Mouse (Mus musculus): ENCODE results near the gene Rasgef1b. TPM values are rescaled to one million over a fixed set of nuclear protein-coding genes. Genes with fewer than 3 reads are reported as not detected.

The Rasgef1b gene
- polyA plus RNA-seq, 1 experiment from 2014 or later = 81.3 TPM

GRCm38 (mm10) chr5:99562096-99562495, 166.8 kb downstream of the Rasgef1b start:
- ATAC-seq = no peak
- WGBS = 91% methylated on average over 6 of the region's 6 CpGs
- Histone ChIP-seq H3K36me3 (ENCODE audit: poor library complexity, severe bottlenecking) (no peaks in the 10 kb centered on the region), H3K9me3 (replicated peaks) (no peaks in the 10 kb centered on the region), H3K9ac (no peak overlapping the region), H3K4me2 (no peak overlapping the region), H3K4me1 (peaks cover 23% of the 10 kb centered on the region), H3K4me3 (no peak overlapping the region), H3K27me3 (peaks cover 52% of the 10 kb centered on the region), H3K27ac (no peak overlapping the region)

GRCm38 (mm10) chr5:99559814-99560213, 169.1 kb downstream of the Rasgef1b start:
- H3K27ac ChIP-seq = no peak overlapping the region
- H3K4me1 ChIP-seq = peaks cover 19% of the 10 kb centered on the region
- H3K27me3 ChIP-seq = peaks cover 66% of the 10 kb centered on the region
- no peaks in the 10 kb centered on the region for H3K9me3 ChIP-seq (replicated peaks)
- no peak overlapping the region for H3K9ac ChIP-seq
- no peak for ATAC-seq
- WGBS = 8% methylated on average over 3 of the region's 3 CpGs
- H3K4me2 ChIP-seq = no peak overlapping the region
- no peaks in the 10 kb centered on the region for H3K36me3 ChIP-seq (ENCODE audit: poor library complexity, severe bottlenecking)
- H3K4me3 ChIP-seq = no peak overlapping the region

- H3K4me2 ChIP-seq = no peak overlapping the region
- 0 out of 2 replicates have a peak, but pooled peaks cover 6% of the 10 kb centered on the region for H3K4me1 ChIP-seq
- ATAC-seq = no peak
- H3K27me3 ChIP-seq = peaks cover 66% of the 10 kb centered on the region
- no peak overlapping the region for H3K4me3 ChIP-seq
- no peak overlapping the region for H3K27ac ChIP-seq
- 59% methylated on average over 9 of the region's 9 CpGs for WGBS
- no peaks in the 10 kb centered on the region for H3K36me3 ChIP-seq (ENCODE audit: poor library complexity, severe bottlenecking)
- H3K9ac ChIP-seq = no peak overlapping the region
- H3K9me3 ChIP-seq (replicated peaks) = no peaks in the 10 kb centered on the region
Measured at GRCm38 (mm10) chr5:99558231-99558630, 170.6 kb downstream of the Rasgef1b start.

GRCm38 (mm10) chr5:99552645-99553044, 176.2 kb downstream of the Rasgef1b start:
- H3K27ac ChIP-seq = no peak overlapping the region
- ATAC-seq = peak; percentile 71
- H3K4me3 ChIP-seq = no peak overlapping the region
- no peak overlapping the region for H3K9ac ChIP-seq
- H3K4me2 ChIP-seq = no peak overlapping the region
- H3K4me1 ChIP-seq = peaks cover 10% of the 10 kb centered on the region
- WGBS = 26% methylated on average over 7 of the region's 7 CpGs
- H3K36me3 ChIP-seq (ENCODE audit: poor library complexity, severe bottlenecking) = no peaks in the 10 kb centered on the region
- H3K27me3 ChIP-seq = peaks cover 35% of the 10 kb centered on the region
- no peaks in the 10 kb centered on the region for H3K9me3 ChIP-seq (replicated peaks)

- Histone ChIP-seq H3K9me3 (replicated peaks) (no peaks in the 10 kb centered on the region), H3K4me2 (no peak overlapping the region), H3K27ac (0 out of 2 replicates have a peak overlapping the region, but pooled peaks have one; percentile 20), H3K36me3 (ENCODE audit: poor library complexity, severe bottlenecking) (no peaks in the 10 kb centered on the region), H3K4me1 (peaks cover 57% of the 10 kb centered on the region), H3K9ac (no peak overlapping the region), H3K27me3 (peaks cover 51% of the 10 kb centered on the region), H3K4me3 (no peak overlapping the region)
- WGBS = 11% methylated on average over 6 of the region's 6 CpGs
- peak; percentile 95 for ATAC-seq
Measured at GRCm38 (mm10) chr5:99544664-99545494, 184.0 kb downstream of the Rasgef1b start.

GRCm38 (mm10) chr5:99541999-99542765, 186.7 kb downstream of the Rasgef1b start:
- ATAC-seq = no peak
- Histone ChIP-seq H3K27me3 (peaks cover 37% of the 10 kb centered on the region), H3K4me1 (peaks cover 57% of the 10 kb centered on the region), H3K9me3 (replicated peaks) (no peaks in the 10 kb centered on the region), H3K36me3 (ENCODE audit: poor library complexity, severe bottlenecking) (no peaks in the 10 kb centered on the region), H3K4me3 (no peak overlapping the region), H3K27ac (no peak overlapping the region), H3K4me2 (no peak overlapping the region), H3K9ac (no peak overlapping the region)
- WGBS = 66% methylated on average over 2 of the region's 2 CpGs

- Histone ChIP-seq H3K36me3 (ENCODE audit: poor library complexity, severe bottlenecking) (no peaks in the 10 kb centered on the region), H3K27ac (no peak overlapping the region), H3K9ac (no peak overlapping the region), H3K4me3 (no peak overlapping the region), H3K9me3 (replicated peaks) (no peaks in the 10 kb centered on the region), H3K4me1 (peaks cover 55% of the 10 kb centered on the region), H3K27me3 (peaks cover 30% of the 10 kb centered on the region), H3K4me2 (no peak overlapping the region)
- no peak for ATAC-seq
- 25% methylated on average over 11 of the region's 11 CpGs for WGBS
Measured at GRCm38 (mm10) chr5:99541321-99541895, 187.5 kb downstream of the Rasgef1b start.

- Histone ChIP-seq H3K4me2 (no peak overlapping the region), H3K4me3 (no peak overlapping the region), H3K9me3 (replicated peaks) (no peaks in the 10 kb centered on the region), H3K9ac (no peak overlapping the region), H3K27me3 (peaks cover 11% of the 10 kb centered on the region), H3K27ac (no peak overlapping the region), H3K4me1 (no peaks in the 10 kb centered on the region), H3K36me3 (ENCODE audit: poor library complexity, severe bottlenecking) (no peaks in the 10 kb centered on the region)
- 56% methylated on average over 7 of the region's 7 CpGs for WGBS
- no peak for ATAC-seq
Measured at GRCm38 (mm10) chr5:99533416-99533815, 195.4 kb downstream of the Rasgef1b start.

GRCm38 (mm10) chr5:99526797-99527201, 202.1 kb downstream of the Rasgef1b start:
- Histone ChIP-seq H3K27ac (no peak overlapping the region), H3K9me3 (replicated peaks) (no peaks in the 10 kb centered on the region), H3K4me1 (peaks cover 15% of the 10 kb centered on the region), H3K4me3 (no peak overlapping the region), H3K9ac (no peak overlapping the region), H3K4me2 (no peak overlapping the region), H3K36me3 (ENCODE audit: poor library complexity, severe bottlenecking) (no peaks in the 10 kb centered on the region), H3K27me3 (no peaks in the 10 kb centered on the region)
- ATAC-seq = no peak
- 82% methylated on average over 7 of the region's 7 CpGs for WGBS

- Histone ChIP-seq H3K36me3 (ENCODE audit: poor library complexity, severe bottlenecking) (no peaks in the 10 kb centered on the region), H3K9me3 (replicated peaks) (no peaks in the 10 kb centered on the region), H3K4me1 (peaks cover 22% of the 10 kb centered on the region), H3K4me2 (no peak overlapping the region), H3K27ac (no peak overlapping the region), H3K27me3 (no peaks in the 10 kb centered on the region), H3K9ac (no peak overlapping the region), H3K4me3 (no peak overlapping the region)
- ATAC-seq = no peak
- WGBS = 88% methylated on average over 4 of the region's 4 CpGs
Measured at GRCm38 (mm10) chr5:99525649-99526048, 203.2 kb downstream of the Rasgef1b start.

- 41% methylated on average over 8 of the region's 8 CpGs for WGBS
- no peak overlapping the region for H3K4me3 ChIP-seq
- 0 out of 2 replicates have a peak, but pooled peaks have one; percentile 19 for ATAC-seq
- H3K4me1 ChIP-seq = peaks cover 30% of the 10 kb centered on the region
- no peak overlapping the region for H3K4me2 ChIP-seq
- H3K36me3 ChIP-seq (ENCODE audit: poor library complexity, severe bottlenecking) = no peaks in the 10 kb centered on the region
- no peaks in the 10 kb centered on the region for H3K9me3 ChIP-seq (replicated peaks)
- H3K27ac ChIP-seq = peak overlapping the region; percentile 26
- H3K9ac ChIP-seq = no peak overlapping the region
- H3K27me3 ChIP-seq = no peaks in the 10 kb centered on the region
Measured at GRCm38 (mm10) chr5:99522571-99523269, 206.1 kb downstream of the Rasgef1b start.

Measured in forebrain, embryonic 13.5 days (tissue).